Mouse (Mus musculus): Measurements from ENCODE around the gene Krt35. TPM values are rescaled to one million over a fixed set of nuclear protein-coding genes. Genes with fewer than 3 reads are reported as not detected.

Krt35 gene
- polyA plus RNA-seq, 1 experiment = not detected

DNA sequence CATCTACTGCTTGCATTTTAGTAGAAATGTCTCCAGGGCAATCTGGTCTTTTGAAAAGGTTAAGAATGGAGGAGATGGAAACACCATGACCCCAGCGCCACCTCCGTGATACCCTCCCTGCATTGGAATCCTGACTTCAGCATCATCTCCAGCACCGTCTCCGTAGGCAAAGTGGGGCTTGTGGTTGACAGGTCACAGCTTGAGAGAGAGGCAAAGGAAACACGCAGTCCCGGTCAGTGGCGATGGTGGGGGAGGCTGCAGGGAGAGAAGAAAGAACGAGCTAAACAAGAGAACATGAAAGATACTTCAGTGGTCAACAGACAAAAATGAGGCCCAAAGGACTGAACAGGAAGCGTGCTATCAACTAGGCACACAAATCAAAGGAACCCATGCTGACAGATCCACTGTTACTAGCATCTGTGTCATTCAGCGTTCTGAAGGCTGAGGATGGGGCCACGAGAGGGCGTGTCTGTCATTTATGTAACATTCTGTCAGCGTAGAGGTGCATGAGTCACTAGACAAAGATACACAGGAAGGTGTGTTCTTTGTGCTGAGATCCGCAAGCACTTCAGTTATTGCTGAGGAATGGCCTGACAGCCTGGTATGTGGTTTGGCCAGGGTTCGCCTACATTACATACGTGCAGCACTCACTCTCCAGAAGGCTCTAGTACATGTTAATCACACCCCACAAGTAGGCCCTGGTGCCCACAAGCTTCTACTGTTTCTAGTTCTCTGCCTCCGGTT is 28.6 kb downstream of the Krt35 start:
- no peak for DNase-seq (ENCODE audit: extremely low spot score in 1 of 2, low spot score in 1 of 2)

DNA sequence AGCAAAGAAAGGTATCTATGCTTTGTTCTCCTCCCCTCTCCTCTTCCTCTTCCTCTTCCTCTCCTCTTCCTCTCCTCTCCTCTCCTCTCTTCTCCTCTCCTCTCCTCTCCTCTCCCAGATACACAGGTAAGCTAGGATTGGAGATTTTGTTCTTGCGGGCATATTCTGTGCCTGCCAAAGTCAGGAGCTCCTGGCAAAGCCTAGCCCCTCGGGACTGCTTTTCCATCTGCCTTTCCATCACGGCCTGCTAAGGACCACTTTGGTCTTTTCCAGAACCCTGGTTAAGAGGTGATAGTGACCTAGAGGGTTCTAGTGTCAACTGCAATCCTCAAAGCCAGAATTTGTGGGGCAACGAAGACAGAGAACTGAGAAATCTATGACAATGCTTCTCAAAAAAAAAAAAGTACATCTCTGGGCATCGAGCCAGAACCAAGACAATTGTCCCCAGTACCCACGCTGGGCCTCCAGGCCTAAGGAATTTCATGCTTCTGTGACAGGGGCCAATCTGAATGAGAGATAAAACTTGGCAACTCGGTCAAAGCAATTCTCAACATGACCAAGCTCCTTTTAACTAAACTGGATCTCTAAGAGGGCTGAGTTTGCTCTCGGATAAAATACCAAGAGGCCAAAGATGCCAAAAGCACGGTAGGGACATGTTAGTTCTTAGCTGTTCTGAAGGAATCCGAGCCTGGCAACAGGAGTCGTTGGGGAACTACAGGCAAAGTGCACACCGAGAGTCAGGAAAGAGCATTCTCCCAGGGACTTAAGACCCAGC is 29.6 kb downstream of the Krt35 start:
- DNase-seq (ENCODE audit: extremely low spot score in 1 of 2, low spot score in 1 of 2) = no peak

- no peak for DNase-seq (ENCODE audit: extremely low spot score in 1 of 2, low spot score in 1 of 2)
These were observed 37.2 kb downstream of the Krt35 start for GRCm38 (mm10) chr11:100058875-100059274.

DNA sequence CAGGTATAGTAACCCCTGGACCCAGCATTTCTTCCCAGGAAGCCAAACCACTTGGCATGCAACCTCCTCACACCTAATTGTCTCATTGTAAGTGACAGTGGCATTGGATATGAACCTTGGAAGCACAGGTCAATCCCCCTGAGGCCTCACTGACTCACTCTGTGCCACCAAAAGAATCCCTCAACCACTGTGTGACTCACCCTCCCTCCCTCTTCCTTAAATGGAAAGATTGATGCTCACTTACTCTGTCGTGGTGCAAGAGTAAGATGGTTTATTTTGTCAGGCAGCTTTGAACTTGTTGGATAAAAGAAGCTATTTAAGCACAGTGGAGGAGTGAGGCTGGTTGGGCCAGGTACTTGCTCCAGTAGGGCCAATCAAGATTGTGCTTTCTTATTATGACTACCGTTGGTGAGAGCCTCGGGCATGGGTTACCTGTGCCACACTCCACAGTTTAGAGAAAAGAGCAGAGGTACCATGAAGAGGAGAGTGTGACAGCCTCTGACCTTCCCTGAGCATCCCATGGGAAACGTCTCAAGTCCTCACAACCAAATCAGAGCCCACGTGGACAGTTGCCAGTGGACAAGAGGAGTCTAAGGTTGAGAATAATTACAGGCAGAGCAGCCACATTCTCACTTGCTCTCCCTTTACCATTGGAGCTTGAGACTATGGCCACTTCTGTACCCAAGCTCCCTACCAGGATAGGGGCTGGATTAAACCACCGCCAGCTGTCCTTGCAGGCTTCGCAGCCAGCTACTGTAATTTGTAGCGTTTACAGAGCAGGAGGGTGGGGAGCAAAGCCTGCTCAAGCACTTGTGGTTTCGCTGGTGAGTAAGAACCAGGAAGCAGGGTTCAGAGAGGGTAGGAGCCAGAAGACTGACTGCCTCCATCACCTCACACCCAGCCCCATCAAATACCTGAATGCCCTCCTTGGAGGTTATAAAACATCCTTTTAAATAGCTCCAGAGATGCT is 40.1 kb downstream of the Krt35 start:
- DNase-seq (ENCODE audit: extremely low spot score in 1 of 2, low spot score in 1 of 2) = no peak

- no peak for DNase-seq (ENCODE audit: extremely low spot score in 1 of 2, low spot score in 1 of 2)
These were observed 45.6 kb downstream of the Krt35 start, which contains the start of gene Krt31 for GRCm38 (mm10) chr11:100050451-100050850. Krt31 (minus strand) TSS chr11:100050551.

DNA sequence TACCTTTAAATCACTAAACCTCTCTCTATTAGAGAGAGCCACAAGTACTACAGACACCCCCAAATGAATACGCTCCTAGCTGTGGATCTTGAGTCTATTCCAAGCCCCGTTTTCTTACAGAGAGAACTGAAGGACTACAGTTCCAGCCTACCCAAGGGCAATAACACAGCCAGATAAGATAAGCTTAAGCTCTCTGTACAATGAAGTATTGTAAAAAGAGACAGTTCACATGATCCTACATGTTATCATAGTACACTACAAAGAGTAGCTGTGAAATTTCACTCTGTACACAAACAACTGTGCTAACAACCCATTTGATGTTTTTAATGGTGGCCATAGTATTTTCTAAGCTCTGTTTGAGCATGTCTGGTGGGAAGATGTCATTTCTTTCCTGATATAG is 48.8 kb downstream of the Krt35 start:
- DNase-seq (ENCODE audit: extremely low spot score in 1 of 2, low spot score in 1 of 2) = no peak

DNA sequence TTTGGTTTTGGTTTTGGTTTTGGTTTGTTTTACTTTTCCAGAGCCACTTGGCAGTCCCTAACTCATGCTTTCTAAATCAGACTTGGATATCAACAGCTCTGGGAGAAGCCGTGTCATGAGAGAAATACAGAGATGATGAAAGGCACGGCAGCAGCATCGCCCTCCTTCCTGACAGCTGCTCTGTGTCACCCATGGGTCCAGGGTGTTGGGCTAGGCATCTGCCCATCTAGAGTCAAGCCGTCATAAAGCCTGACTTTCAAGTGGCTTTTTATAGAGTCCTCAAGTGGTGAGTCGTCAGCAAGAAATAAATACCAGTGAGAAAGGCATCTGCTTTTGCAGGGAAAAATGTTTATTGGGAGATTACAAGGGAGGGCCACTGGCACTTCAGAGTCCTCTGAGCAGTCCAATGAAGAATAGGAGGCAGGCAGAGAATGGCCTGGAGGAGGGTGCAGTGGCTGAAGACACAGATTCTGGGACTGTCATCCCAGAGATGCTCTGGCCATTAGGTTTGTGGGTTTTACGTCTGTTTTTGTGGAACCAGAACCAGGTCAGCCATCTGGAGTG is 49.7 kb downstream of the Krt35 start:
- peak in 1 of 2 experiments; percentile 14 for DNase-seq (ENCODE audit: extremely low spot score in 1 of 2, low spot score in 1 of 2)

Other genes starting within 250 kb of the Krt35 start
- not detected in 2 replicates for gene Krtap4-16, start 244.6 kb downstream of the Krt35 start, polyA plus RNA-seq (2012; rRNA removed)
- gene Gm11568, start 238.3 kb downstream of the Krt35 start, polyA plus RNA-seq (2012; rRNA removed) = not detected in 2 replicates
- gene Gm11559, start 231.8 kb downstream of the Krt35 start, polyA plus RNA-seq (2012; rRNA removed) = not detected in 2 replicates
- gene Krtap9-1, start 222.9 kb downstream of the Krt35 start, polyA plus RNA-seq (2012; rRNA removed) = not detected in 2 replicates
- gene Gm11567, start 217.1 kb downstream of the Krt35 start, polyA plus RNA-seq (2012; rRNA removed) = not detected in 2 replicates
- gene Krtap31-1, start 188.3 kb downstream of the Krt35 start, polyA plus RNA-seq (2012; rRNA removed) = not detected in 2 replicates
- gene Gm11565, start 181.5 kb downstream of the Krt35 start, polyA plus RNA-seq (2012; rRNA removed) = not detected in 2 replicates
- gene Krtap31-2, start 159.9 kb downstream of the Krt35 start, polyA plus RNA-seq (2012; rRNA removed) = not detected in 2 replicates
- gene Krtap9-5, start 147.8 kb downstream of the Krt35 start, polyA plus RNA-seq (2012; rRNA removed) = not detected in 2 replicates
- not detected in 2 replicates for gene Krtap29-1, start 117.2 kb downstream of the Krt35 start, polyA plus RNA-seq (2012; rRNA removed)
- 0.08 TPM in 1 of 2 replicates, not detected in the other for gene Krtap16-1, start 109.6 kb downstream of the Krt35 start, polyA plus RNA-seq (2012; rRNA removed)
- not detected in 2 replicates for gene Krtap17-1, start 102.2 kb downstream of the Krt35 start, polyA plus RNA-seq (2012; rRNA removed)
- gene Krt33a, start 80.0 kb downstream of the Krt35 start, polyA plus RNA-seq (2012; rRNA removed) = not detected in 2 replicates
- gene Krt33b, start 66.4 kb downstream of the Krt35 start, polyA plus RNA-seq (2012; rRNA removed) = not detected in 2 replicates
- gene Krt34, start 54.7 kb downstream of the Krt35 start, polyA plus RNA-seq (2012; rRNA removed) = not detected in 2 replicates
- gene Krt31, start 45.7 kb downstream of the Krt35 start, polyA plus RNA-seq (2012; rRNA removed) = not detected in 2 replicates
- gene Krt32, start 8.0 kb downstream of the Krt35 start, polyA plus RNA-seq (2012; rRNA removed) = 0.06 TPM in 1 of 2 replicates, not detected in the other
- gene Krt36, start 9.4 kb upstream of the Krt35 start, polyA plus RNA-seq (2012; rRNA removed) = not detected in 2 replicates
- gene Krt13, start 25.3 kb upstream of the Krt35 start, polyA plus RNA-seq (2012; rRNA removed) = not detected in 2 replicates
- not detected in 2 replicates for gene Krt15, start 39.7 kb upstream of the Krt35 start, polyA plus RNA-seq (2012; rRNA removed)
- gene Krt19, start 52.4 kb upstream of the Krt35 start, polyA plus RNA-seq (2012; rRNA removed) = 1.6 and 3.7 TPM in 2 replicates
- 8.3 and 9.4 TPM in 2 replicates for gene Krt9, start 97.0 kb upstream of the Krt35 start, polyA plus RNA-seq (2012; rRNA removed)
- 0.08 and 0.12 TPM in 2 replicates for gene Krt14, start 111.3 kb upstream of the Krt35 start, polyA plus RNA-seq (2012; rRNA removed)
- not detected in 2 replicates for gene Krt16, start 152.7 kb upstream of the Krt35 start, polyA plus RNA-seq (2012; rRNA removed)
- gene Krt17, start 164.8 kb upstream of the Krt35 start, polyA plus RNA-seq (2012; rRNA removed) = 0.23 and 0.28 TPM in 2 replicates
- gene Krt42, start 173.6 kb upstream of the Krt35 start, polyA plus RNA-seq (2012; rRNA removed) = 0.14 TPM in 1 of 2 replicates, not detected in the other
- 510 and 517 TPM in 2 replicates for gene Eif1, start 223.6 kb upstream of the Krt35 start, polyA plus RNA-seq (2012; rRNA removed)
- not detected in 2 replicates for gene Gast, start 238.2 kb upstream of the Krt35 start, polyA plus RNA-seq (2012; rRNA removed)